Mouse (Mus musculus) erythroblast, embryonic 14.5 days (primary cell): ENCODE data around the gene Trhr2. TPM values are rescaled to one million over a fixed set of nuclear protein-coding genes. Genes with fewer than 3 reads are reported as not detected.

Experiments used
- H3K27me3 ChIP-seq: 2 replicates; pipeline ENCODE4 v1.6.1; 2012; ENCODE audit warnings: inconsistent platforms; ENCODE audit not compliant: control insufficient read depth
- H3K36me3 ChIP-seq: 2 replicates; pipeline ENCODE4 v1.6.1; 2012; ENCODE audit warnings: mild to moderate bottlenecking, inconsistent platforms; ENCODE audit not compliant: control insufficient read depth
- H3K4me1 ChIP-seq: 2 replicates; pipeline ENCODE4 v1.6.1; 2012; ENCODE audit warnings: inconsistent platforms; ENCODE audit not compliant: control insufficient read depth
- H3K4me3 ChIP-seq: replicated peaks from 2 replicates; pipeline ENCODE3; 2012; ENCODE audit warnings: moderate library complexity, mild to moderate bottlenecking, inconsistent platforms
- H3K9me3 ChIP-seq: 2 replicates; pipeline ENCODE4 v1.6.1; 2012; ENCODE audit warnings: low read length, inconsistent platforms, mixed read lengths; ENCODE audit not compliant: control insufficient read depth
- GATA1 ChIP-seq: IDR thresholded peaks from 2 replicates; pipeline ENCODE4 v1.6.1; 2012; ENCODE audit warnings: low read length, inconsistent platforms, mixed read lengths
- TAL1 ChIP-seq: IDR thresholded peaks from 3 replicates; pipeline ENCODE4 v1.6.1; 2012; ENCODE audit warnings: low read length, inconsistent platforms, mixed read lengths
- polyA plus RNA-seq: library from polyadenylated mRNA; stranded (reverse); fragments of >175 nt; gene quantifications from 2 replicates; pipeline ENCODE4 v1.2.3, GENCODE M21; 2012

The Trhr2 gene
- polyA plus RNA-seq, 1 experiment = not detected

GRCm38 (mm10) chr8:122336251-122336910, 24.2 kb downstream of the Trhr2 start:
- Histone ChIP-seq H3K27me3 (peaks cover 26% of the 10 kb centered on the region; the same call in 1 of the 2 replicates), H3K4me3 (no peak overlapping the region), H3K9me3 (peaks cover 67% of the 10 kb centered on the region), H3K4me1 (peaks cover 69% of the 10 kb centered on the region), H3K36me3 (peaks cover 93% of the 10 kb centered on the region)
- TF ChIP-seq TAL1 (no peak), GATA1 (no peak)

- peaks cover 61% of the 10 kb centered on the region for H3K9me3 ChIP-seq
- H3K36me3 ChIP-seq = peaks cover 99% of the 10 kb centered on the region
- peaks cover 26% of the 10 kb centered on the region; the same call in 1 of the 2 replicates for H3K27me3 ChIP-seq
- TF ChIP-seq GATA1 (no peak), TAL1 (no peak)
- H3K4me3 ChIP-seq = no peak overlapping the region
- H3K4me1 ChIP-seq = peaks cover 69% of the 10 kb centered on the region
These were observed 24.8 kb downstream of the Trhr2 start for GRCm38 (mm10) chr8:122335638-122336250.

GRCm38 (mm10) chr8:122334791-122335490, 25.6 kb downstream of the Trhr2 start:
- TF ChIP-seq TAL1 (no peak), GATA1 (no peak)
- Histone ChIP-seq H3K4me1 (peaks cover 69% of the 10 kb centered on the region), H3K4me3 (no peak overlapping the region), H3K36me3 (peaks cover 99% of the 10 kb centered on the region), H3K9me3 (peaks cover 57% of the 10 kb centered on the region), H3K27me3 (peaks cover 26% of the 10 kb centered on the region; the same call in 1 of the 2 replicates)

GRCm38 (mm10) chr8:122333531-122333930, 27.0 kb downstream of the Trhr2 start:
- TF ChIP-seq GATA1 (no peak), TAL1 (no peak)
- H3K36me3 ChIP-seq = peaks cover 99% of the 10 kb centered on the region
- peaks cover 70% of the 10 kb centered on the region for H3K4me1 ChIP-seq
- H3K9me3 ChIP-seq = peaks cover 56% of the 10 kb centered on the region
- no peak overlapping the region for H3K4me3 ChIP-seq
- peaks cover 26% of the 10 kb centered on the region; the same call in 1 of the 2 replicates for H3K27me3 ChIP-seq

GRCm38 (mm10) chr8:122332753-122333506, 27.6 kb downstream of the Trhr2 start:
- peaks cover 70% of the 10 kb centered on the region for H3K4me1 ChIP-seq
- peaks cover 50% of the 10 kb centered on the region for H3K9me3 ChIP-seq
- no peak overlapping the region for H3K4me3 ChIP-seq
- H3K27me3 ChIP-seq = peaks cover 26% of the 10 kb centered on the region; the same call in 1 of the 2 replicates
- H3K36me3 ChIP-seq = peaks cover 99% of the 10 kb centered on the region
- TF ChIP-seq TAL1 (no peak), GATA1 (no peak)

GRCm38 (mm10) chr8:122331134-122331523, 29.4 kb downstream of the Trhr2 start:
- no peak for TF ChIP-seq TAL1
- no peak for TF ChIP-seq GATA1
- Histone ChIP-seq H3K9me3 (peaks cover 32% of the 10 kb centered on the region), H3K4me1 (peaks cover 78% of the 10 kb centered on the region), H3K27me3 (peaks cover 19% of the 10 kb centered on the region; the same call in 1 of the 2 replicates), H3K4me3 (no peak overlapping the region), H3K36me3 (peaks cover 99% of the 10 kb centered on the region)

- peak overlapping the region; percentile 39 for H3K4me3 ChIP-seq
- TF ChIP-seq TAL1 = no peak
- TF ChIP-seq GATA1 = peak; percentile 83
- peaks cover 14% of the 10 kb centered on the region; the same call in 1 of the 2 replicates for H3K27me3 ChIP-seq
- peaks cover 82% of the 10 kb centered on the region for H3K4me1 ChIP-seq
- H3K36me3 ChIP-seq = peaks cover 99% of the 10 kb centered on the region
- peaks cover 26% of the 10 kb centered on the region for H3K9me3 ChIP-seq
These were observed 30.0 kb downstream of the Trhr2 start for GRCm38 (mm10) chr8:122330446-122331133.

- peaks cover 17% of the 10 kb centered on the region for H3K9me3 ChIP-seq
- TF ChIP-seq GATA1 (peak; percentile 61), TAL1 (no peak)
- peaks cover 99% of the 10 kb centered on the region for H3K36me3 ChIP-seq
- peak overlapping the region; percentile 39 for H3K4me3 ChIP-seq
- peaks cover 89% of the 10 kb centered on the region for H3K4me1 ChIP-seq
- H3K27me3 ChIP-seq = peaks cover 5% of the 10 kb centered on the region; the same call in 1 of the 2 replicates
These were observed 30.9 kb downstream of the Trhr2 start for GRCm38 (mm10) chr8:122329553-122330239.
